Mouse (Mus musculus): ENCODE measurements around the gene Alpk1.

Gene Alpk1

GRCm38 (mm10) chr3:127780021-127780644, at the start of gene Alpk1:
Alpk1 (minus strand) TSS chr3:127780527.
- in situ Hi-C loops (cut with MboI, MseI) = loop anchor here (25.0 kb wide), 1 partner anchor 1432 kb away; no protein-coding TSS in a partner anchor

DNA sequence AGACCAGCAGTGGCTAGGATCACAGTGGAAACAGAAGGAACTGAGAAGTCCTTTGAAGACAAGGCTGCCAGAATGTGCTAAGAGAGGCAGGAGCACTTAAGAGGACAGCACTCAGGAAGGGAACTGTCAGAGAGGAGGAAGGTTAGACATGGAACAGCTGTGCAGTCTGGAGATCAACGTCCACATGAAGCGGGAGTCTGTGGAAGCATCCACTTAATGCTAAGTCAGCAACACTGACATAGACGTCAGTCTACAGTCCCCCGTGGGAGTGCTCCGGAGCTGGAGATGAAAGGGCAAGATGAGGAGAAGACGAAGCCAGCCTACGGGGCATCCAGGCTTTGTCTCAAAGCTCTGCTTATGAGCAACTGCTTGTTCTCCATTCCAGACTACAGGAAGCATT, 46.8 kb upstream of the Alpk1 start:
- in situ Hi-C loops (cut with MboI, MseI) = no loop called here

- in situ Hi-C loops (cut with MboI, MseI) = no loop called here
Measured at GRCm38 (mm10) chr3:127826503-127826902, 46.2 kb upstream of the Alpk1 start.

DNA sequence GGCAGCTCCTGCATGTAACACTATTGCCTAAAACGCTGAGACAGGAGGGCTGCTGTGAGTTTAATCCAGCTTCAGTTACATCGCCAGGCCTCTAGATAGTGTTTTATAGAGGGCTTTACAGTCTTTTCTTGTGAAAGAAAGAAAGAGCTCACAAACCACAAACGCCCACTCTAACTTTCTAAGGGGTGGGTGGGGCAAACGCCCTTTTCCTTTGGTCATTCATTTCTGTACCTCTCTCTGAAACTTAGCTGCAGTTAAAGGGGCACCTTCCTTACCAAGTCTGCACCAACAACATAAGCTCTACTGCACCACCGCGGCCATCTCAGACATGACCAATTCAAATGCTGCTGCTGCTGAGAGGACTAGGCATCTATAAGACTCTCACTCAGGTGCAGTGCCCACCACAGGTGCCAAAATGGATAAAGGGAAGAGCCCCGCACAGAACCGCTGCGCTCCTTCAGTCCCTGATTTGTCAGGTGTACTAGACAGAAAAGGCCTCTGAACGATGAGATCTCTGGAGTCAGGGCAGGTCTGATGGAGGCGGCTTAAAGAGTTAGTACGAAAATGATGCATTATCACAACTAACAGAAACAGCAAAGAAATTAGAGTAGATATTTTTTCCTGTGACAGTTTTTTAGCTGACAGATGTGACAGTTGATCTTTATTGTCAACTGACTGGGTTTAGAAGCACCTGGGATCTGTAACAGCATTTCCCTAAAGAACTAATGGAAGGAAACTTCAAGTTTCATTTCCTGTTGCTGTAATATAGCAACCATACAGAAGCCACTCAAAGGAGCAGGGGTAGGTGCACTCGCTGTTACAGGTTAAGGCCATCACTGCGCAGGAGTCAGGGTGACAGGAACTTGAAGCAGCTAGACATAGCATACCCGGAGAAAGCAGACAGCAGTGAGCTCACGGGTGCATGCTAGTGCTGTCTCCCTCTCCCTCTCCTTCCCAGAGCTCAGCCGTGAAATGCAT, 43.8 kb upstream of the Alpk1 start:
- in situ Hi-C loops (cut with MboI, MseI) = no loop called here

DNA sequence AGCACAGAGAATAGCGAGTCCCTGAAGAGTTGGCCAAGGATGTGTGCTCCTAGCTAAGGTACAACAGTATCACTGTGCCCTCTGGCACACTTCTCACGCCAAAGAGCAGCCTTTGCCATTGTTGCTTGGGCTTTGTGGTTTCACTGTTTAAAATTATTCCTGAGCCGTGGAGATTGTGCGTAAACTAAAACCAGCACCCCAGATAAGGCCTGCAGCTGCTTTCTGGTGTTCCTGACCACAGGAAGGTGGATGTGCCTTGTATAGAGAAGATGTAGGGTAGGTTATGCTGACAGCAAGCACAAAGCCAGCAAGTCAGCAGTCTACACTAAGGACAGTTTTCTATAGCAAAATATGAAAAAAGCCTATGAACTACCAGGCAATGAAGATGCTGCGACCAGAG, 40.9 kb upstream of the Alpk1 start:
- in situ Hi-C loops (cut with MboI, MseI) = no loop called here

- in situ Hi-C loops (cut with MboI, MseI) = no loop called here
Measured at GRCm38 (mm10) chr3:127820400-127820799, 40.1 kb upstream of the Alpk1 start.

DNA sequence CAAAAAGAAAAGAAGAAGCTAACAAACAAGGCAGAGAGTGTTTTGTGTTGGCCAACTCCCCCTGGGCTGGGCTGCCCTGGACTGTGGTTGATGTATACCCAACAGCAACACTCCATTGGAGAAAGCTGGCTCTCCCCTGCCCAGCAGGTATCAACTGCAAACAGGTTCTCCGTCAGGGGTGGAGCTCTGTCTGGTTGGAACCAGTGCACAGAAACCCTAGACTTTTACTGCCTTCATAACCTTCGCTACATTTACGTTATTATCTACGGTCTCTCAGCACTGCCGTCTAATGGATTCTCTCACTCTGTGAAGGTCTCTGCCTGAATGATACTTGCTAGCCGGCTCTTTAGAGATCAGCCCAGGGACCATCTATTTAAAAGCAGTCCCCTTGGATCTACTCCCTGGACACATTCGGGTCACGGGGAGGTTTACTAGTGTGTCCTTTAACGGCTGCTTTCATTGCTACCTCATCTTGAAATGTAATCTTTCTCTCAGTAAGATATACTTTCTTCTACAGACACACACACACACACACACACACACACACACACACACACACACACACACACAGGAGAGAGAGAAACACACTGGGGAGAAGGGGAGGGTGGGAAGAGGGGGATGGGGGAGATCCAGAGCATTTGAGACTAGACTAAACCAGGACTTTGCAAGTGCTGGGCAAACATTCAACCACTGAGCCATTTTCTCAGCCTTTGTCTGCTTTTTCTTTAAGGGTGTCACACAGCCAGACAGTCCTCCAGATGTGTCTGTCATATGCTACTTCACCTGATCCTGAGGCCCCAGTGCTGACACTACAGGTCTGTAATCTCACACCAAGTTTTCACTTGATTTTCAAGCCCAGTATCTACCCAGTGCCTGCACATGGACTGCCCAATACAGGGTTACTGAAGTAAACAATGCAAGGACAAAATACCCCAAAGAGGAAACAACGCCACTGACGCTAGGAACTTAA, 38.7 kb upstream of the Alpk1 start:
- in situ Hi-C loops (cut with MboI, MseI) = no loop called here

GRCm38 (mm10) chr3:127817120-127817683, 36.9 kb upstream of the Alpk1 start:
- in situ Hi-C loops (cut with MboI, MseI) = no loop called here

GRCm38 (mm10) chr3:127809103-127809502, 28.8 kb upstream of the Alpk1 start:
- in situ Hi-C loops (cut with MboI, MseI) = no loop called here

DNA sequence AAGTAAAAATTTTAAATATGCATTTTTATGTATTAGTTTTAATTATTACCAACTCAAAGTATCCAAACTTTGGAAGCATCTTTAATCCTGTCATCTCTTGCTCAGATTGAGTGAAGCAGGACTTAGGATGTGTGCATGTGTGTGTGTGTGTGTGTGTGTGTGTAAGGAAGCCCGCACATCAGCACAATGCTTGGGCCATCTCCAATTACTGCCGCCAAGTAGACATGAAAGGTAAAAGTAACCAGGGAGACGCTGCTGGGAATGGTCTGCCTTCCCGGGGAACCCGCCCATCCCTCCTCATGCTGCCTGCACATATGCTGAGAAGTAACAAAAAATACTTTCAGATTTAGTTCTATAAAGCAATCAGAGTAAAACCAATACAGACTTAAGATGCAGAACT, 27.5 kb upstream of the Alpk1 start:
- in situ Hi-C loops (cut with MboI, MseI) = no loop called here

DNA sequence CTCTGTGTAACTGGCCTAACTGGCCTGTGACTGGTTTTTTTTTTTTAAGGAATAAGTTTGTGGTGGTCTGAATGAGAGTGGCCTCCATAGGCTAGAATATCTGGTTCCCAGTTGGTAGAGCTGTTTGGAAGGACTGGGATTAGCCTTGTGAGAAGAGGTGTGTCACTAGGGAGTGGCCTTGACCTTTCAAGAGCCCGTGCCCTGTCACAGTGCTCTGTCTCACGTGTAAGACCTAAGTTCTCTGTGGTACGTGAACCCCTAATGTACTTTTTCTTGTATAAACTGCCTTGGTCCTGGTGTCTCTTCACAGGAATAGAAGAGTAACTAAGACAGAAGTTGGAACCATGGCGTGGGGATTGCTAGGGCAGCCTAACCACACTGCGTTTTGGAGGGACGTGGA, 25.7 kb upstream of the Alpk1 start:
- in situ Hi-C loops (cut with MboI, MseI) = no loop called here

DNA sequence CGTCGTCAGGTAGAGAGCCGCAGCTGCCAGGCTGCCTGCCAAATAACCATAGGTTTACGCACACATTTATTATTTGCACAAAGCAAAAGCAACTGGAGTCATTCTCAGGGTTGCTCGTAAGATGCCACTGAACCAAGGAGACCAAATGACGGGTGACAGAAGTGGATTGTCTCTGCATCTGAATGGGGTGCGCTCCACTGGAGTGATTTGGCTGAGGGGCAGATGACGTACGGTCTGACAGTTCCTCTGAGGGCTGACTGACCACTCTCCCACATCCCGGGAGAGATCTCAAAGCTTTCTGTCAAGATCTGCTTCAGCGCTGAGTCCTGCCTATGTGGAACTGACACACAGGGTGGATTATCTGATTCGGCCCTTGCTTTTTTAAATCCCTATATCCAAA, 24.7 kb upstream of the Alpk1 start:
- in situ Hi-C loops (cut with MboI, MseI) = no loop called here

DNA sequence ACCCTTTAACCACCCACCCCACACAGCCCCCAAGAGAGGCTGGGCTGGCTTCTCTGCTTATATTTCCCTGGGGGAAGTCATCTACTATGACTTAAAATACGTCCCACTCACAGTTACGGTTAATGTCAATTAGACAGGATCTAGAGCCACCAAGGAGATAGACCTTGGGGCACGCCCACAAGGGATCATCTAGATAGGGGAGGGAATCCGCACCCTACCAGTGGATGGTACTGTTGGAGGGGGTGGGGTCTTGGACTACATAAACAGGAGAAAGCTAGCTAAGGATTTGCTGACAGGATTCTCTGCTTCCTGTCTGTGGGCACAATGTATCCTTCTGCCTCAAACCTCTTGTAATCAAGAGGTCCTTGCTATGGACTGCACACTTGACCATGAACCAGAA, 24.1 kb upstream of the Alpk1 start:
- in situ Hi-C loops (cut with MboI, MseI) = no loop called here

DNA sequence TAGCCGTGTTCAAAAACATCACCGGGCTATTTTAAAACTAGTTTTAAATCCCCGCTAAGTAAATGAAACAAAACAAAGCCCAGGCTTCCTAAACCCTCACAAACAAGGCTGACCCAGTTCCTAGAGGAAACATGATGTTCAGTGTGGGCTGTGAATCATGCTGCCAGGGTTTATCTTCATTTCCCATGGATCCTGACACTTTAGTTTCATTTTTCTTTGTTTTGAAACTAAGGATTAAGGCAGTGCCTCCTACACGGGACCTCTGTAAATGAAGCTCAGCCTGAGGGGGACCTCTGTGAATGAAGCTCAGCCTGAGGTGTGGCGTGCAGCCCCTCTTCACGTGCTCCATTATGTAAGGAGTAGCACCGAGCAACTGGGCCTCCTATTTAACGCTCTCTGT, 22.5 kb upstream of the Alpk1 start:
- in situ Hi-C loops (cut with MboI, MseI) = no loop called here

- in situ Hi-C loops (cut with MboI, MseI) = no loop called here
Measured at GRCm38 (mm10) chr3:127801162-127801561, 20.8 kb upstream of the Alpk1 start.

- in situ Hi-C loops (cut with MboI, MseI) = loop anchor here (25.0 kb wide), 1 partner anchor 1416 kb away; no protein-coding TSS in a partner anchor
Measured at GRCm38 (mm10) chr3:127796271-127796670, 15.9 kb upstream of the Alpk1 start.

GRCm38 (mm10) chr3:127795762-127796161, 15.4 kb upstream of the Alpk1 start:
- in situ Hi-C loops (cut with MboI, MseI) = loop anchor here (25.0 kb wide), 1 partner anchor 1417 kb away; no protein-coding TSS in a partner anchor

DNA sequence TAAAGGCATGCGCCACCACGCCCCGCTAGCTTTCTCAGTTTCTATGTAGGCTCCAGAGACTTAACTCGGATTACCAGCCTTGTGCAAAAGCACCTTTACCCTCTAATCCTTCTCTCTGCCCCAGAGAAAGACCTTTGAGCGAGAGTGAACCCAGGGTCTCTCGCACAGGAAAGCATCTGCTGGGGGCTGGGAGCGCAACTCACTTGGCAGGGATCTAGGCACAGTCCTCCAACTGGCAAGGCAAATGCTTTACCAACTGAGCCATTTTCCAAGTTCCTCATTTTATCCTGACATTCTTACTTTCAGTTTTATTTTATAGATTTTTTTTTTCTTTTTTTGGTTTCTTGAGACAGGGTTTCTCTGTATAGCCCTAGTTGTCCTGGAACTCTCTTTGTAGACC, 12.7 kb upstream of the Alpk1 start:
- in situ Hi-C loops (cut with MboI, MseI) = loop anchor here (25.0 kb wide), 1 partner anchor 1419 kb away; no protein-coding TSS in a partner anchor

GRCm38 (mm10) chr3:127791595-127792561, 11.6 kb upstream of the Alpk1 start:
- in situ Hi-C loops (cut with MboI, MseI) = loop anchor here (25.0 kb wide), 1 partner anchor 1420 kb away; no protein-coding TSS in a partner anchor

DNA sequence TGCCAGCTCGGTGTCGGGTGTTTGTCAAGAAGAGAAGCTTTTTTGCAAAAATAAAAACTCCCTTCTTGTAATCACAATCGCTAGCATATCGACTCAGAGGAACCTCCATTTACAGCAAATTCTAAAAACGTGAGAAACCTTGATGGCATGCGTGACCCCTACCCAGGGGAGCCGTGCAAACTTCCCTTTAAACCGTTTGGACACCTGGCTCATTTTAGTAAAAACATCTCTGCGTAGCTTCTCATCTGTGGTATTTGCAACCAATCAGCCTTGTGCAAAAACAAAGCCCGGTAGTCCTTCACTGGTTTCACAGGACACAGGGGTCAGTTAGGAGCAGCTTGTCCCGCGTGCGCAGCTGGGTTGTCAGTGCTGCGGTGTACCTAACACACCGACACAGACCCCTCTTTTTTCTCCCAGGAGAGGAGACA, 10.7 kb upstream of the Alpk1 start:
- in situ Hi-C loops (cut with MboI, MseI) = loop anchor here (25.0 kb wide), 1 partner anchor 1421 kb away; no protein-coding TSS in a partner anchor
